Mouse (Mus musculus): ENCODE data around the gene Sdr9c7. TPM values are rescaled to one million over a fixed set of nuclear protein-coding genes. Genes with fewer than 3 reads are reported as not detected.
"Not testable (repeated sequence)": the region's sequence is repeated elsewhere in the genome, so short reads cannot be mapped to it uniquely, and the experiment has no call there.

Sdr9c7 gene
- total RNA-seq, 4 experiments from 2014 or later: not detected

DNA sequence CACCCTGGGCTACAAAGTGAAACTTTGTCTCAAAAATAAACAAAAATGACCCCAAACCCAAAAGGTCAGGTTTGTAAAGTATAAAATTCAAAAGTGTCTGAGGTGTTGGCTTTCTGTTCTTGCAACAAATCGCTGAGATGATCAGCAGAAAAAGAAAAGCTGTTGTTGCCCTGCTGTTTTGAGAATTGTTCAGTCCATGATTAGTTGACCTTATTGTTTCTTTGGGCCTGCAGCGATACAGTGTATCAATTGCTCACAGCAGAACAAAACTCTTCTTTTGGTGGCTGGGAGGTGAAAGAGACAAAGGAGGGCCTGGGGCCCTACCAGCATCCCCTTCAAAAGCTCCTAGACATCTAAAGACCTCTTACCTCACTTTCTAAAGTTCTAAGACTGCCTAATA is 7.8 kb downstream of the Sdr9c7 start:
- DNase-seq (ENCODE audit: low spot score in 2 of 2): no peak

DNA sequence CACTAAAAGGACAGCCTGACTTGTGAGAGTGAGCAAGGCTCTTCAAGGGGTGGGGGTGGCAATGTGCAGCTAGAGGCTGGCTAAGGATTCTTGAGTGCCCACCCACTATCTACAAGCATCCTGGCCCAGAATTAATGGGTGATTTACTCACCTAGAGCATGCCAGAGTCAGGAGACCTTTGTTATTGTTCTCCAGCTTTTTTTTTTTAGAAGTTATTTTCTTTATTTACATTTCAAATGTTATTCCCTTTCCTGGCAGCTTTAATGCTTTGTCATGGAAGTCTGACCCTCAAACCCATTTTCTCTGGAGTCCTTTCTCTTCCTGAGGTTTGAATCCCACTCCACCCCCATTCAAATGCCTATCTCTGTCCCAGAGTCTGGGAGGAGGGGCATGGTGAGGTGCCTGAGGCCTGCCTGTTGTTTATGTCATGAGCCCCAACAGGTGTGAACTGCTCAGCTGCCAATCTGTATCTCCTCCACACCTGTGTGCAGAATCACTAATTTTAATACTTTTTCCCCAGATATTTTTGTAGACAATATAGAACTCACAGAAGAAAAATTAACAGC is 9.2 kb downstream of the Sdr9c7 start:
- no peak for DNase-seq (ENCODE audit: low spot score in 2 of 2)

DNA sequence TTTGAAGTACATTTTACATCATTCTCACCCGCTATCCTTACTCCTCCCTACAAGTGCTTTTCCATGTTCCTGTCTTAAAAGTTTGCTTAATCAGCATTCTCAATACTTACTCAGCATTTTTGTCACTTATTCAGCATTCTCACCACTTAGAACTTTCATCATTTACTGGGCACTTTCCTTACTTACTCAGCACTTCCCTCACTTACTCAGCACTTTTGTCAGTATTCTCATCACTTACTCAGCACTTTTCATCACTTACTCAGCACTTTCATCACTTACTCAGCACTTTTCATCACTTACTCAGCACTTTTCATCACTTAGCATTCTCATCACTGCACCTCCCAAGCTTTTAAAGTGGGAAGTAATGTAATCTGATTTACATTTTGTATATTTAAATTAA is 17.3 kb downstream of the Sdr9c7 start:
- DNase-seq (ENCODE audit: low spot score in 2 of 2): no peak

DNA sequence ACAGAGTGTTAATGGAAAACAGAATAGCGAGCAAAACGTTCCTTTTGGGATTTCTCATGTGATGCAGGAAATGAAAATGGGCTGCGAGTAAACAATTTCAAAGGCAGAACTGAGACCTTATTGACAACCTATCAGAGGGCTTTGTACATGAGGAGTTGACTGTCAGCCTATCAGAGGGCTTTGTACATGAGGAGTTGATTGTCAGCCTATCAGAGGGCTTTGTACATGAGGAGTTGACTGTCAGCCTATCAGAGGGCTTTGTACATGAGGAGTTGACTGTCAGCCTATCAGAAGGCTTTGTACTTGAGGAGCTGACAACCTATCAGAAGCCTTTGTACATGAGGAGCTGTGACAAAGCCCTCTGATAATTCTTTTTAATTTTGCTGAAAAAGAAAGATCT is 18.9 kb downstream of the Sdr9c7 start:
- not testable (repeated sequence) for DNase-seq (ENCODE audit: low spot score in 2 of 2)

DNA sequence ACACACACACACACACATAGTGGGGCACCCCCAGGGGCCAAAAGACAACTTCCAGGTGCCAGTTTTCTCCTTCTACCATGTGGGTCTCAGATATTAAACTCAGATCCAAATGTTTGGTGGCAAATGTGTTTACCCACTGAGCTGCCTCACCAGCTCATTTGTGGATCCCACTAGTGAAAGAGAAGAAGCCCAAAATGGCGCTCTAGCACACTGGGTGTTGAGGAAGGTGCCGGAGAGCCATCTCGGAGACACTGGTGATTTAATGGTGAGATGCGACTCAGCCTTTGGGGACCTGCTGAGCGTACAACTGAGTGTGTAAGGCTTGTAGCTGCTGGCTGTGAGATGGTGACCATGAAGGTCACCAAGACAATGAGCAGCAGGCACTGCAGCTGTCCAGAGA is 19.3 kb downstream of the Sdr9c7 start:
- DNase-seq (ENCODE audit: low spot score in 2 of 2): no peak

DNA sequence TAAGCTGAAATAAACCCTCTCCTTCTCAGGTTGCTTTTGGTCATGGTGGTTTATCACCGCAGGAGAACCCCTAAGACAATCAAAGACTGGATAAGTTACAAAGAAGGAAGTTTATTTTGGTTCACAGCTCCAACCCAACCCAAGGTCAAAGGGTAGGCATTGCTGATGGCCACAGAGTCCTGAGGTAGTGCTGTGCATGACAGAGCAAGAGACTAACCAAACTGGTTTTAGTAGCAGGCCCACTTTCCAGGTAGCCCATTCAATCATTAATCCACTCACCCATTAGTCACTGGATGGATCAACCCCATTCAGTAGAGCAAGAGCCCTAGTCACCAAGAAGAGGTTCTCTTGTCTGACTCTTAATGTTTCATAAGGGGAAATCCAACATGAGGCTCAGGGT is 23.9 kb downstream of the Sdr9c7 start:
- no peak for DNase-seq (ENCODE audit: low spot score in 2 of 2)

DNA sequence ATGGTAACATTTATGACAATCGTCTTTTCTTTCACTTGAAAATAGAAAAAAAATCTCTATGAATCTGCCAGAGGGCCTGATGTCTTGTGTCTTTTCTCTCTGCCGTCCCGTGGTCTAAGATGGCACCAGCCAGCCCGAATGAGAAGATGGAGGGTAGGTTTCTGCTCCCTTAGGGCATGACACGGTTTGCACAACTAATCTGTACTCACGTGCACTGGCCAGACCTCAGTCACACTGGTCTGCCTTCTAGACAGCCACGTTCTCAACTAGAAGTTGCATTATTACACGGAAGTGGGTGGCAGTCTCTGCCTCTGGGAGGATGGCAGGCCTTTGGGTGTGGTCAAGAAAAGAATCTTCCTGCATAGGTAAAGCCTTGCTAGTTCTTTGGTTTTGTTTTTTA is 24.7 kb downstream of the Sdr9c7 start:
- DNase-seq (ENCODE audit: low spot score in 2 of 2): no peak

DNA sequence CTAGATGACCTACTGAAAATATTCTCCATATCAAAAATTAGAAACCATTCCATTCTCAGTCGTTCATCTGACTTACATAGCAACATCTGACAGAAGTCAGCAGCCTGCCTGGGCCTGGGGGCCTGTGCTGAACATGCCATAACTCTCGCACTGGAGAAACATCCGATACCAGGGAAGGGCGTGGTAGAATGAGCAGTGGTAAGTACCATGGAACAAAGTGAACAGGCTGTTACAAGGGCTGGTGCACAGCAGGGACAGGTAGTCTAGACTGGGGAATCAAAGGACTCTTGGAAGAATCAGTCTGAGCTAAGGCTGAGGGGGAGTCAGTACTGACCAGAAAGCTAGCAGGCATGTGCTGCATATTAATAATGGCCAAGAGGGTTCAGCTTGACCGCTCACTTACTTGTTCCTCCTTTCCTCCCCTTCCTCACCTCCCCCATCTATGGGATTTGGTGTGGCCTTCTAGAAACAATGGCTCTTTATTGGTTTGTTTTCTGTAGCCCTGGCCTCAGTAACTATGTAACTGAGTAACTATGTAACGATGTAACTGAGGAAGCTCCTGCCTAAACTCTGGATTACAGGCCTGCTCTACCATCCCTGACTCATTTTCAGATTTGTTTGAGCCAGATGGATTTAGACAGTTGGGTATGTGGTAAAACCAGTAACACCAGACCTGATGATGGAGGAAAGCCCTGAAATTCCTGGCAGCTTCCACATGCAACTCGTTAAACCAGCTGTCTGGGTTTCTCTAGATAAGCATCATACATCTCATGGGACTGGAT is 26.5 kb downstream of the Sdr9c7 start:
- no peak for DNase-seq (ENCODE audit: low spot score in 2 of 2)

DNA sequence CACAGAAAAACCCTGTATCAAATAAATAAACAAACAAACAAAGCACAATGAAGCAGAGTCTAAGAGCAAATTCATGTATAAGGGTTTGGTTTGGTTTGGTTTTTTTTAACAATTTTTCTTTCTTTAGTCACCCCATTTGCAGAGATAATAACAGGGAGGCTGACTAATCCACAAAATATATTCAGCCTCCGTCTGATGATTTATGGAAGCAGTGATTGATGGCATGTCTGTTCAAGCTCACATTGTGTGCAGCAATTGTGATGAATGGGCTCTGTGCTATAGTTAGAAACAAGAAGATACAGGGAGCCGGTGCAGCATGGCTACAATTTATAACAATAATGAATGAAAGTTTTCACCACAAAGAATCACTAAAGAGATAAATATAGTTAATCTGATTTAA is 29.4 kb downstream of the Sdr9c7 start:
- DNase-seq (ENCODE audit: low spot score in 2 of 2): no peak

DNA sequence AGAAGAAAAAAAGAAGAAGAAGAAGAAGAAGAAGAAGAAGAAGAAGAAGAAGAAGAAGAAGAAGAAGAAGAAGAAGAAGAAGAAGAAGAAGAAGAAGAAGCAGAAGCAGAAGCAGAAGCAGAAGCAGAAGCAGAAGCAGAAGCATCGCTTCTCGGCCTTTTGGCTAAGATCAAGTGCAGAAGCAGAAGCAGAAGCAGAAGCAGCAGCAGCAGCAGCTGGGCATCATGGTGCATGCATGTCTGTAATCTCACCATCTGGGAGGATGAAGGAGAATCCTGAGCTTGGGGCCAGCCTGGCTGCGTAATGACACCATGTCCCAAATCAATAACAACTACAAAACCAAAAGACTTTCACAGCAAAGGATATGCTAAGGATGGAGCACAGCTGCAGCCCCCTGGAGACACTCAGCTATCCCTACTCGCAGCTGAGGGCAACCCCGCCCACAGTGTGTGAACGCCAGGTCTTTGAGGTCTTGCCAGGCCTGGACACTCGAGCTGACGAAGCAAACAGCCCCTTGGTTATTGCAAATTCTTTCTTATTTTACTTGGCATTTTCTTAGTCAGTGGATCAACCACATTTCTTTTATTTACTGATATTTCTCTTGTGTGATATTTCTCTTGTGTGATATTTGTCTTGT is 34.1 kb downstream of the Sdr9c7 start:
- peak; percentile 23 to 31 for DNase-seq (ENCODE audit: low spot score in 2 of 2)

DNA sequence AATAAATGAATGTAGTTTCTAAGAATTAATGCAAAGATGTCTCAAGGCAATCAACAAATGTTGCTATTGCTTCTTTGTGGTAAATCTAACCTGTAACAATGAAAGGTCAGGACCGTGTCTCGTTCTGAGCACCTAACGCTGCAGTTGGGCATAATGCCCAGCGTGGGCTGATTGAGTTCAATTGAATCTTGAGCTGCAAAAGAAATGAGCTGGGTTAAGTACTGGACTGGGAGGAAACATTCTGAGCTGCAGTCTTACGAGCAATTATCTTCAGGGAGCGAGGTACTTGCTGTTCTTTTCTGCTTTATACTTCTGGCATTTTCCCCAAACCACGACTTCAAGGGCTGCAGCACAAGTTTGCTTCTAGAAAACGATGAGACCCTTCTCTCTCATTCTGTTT is 38.0 kb downstream of the Sdr9c7 start:
- DNase-seq (ENCODE audit: low spot score in 2 of 2): no peak

DNA sequence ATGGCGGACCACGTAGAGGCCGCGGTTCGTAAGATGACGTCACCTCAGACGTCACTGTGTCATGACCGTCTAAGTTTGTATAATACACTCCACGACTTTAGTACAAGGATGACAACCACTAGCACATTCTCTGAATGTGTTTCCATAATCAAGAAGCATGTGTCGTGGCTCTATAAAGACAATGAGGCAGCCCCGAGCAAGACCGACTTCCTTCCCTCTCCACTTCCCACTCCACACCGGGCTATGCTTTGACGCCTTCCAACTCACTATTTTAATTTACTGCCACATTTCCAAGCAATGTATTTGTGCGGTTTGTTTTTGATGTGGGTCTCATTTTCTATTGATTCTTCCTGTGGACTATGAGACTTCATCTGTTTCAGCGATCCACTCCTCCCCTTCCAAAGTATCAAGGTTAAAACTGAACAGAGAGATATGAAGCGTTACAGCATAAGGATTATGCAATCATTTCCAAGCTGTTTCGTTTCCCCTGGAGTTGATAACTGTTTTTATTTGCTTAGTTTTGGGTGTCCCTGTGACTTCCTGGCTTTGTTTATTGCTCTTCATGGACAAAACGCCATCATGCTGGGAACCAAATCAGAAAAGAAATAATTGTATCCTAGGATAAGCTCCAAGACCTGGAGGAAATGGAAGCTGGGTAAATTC is 38.6 kb downstream of the Sdr9c7 start:
- DNase-seq (ENCODE audit: low spot score in 2 of 2): no peak

DNA sequence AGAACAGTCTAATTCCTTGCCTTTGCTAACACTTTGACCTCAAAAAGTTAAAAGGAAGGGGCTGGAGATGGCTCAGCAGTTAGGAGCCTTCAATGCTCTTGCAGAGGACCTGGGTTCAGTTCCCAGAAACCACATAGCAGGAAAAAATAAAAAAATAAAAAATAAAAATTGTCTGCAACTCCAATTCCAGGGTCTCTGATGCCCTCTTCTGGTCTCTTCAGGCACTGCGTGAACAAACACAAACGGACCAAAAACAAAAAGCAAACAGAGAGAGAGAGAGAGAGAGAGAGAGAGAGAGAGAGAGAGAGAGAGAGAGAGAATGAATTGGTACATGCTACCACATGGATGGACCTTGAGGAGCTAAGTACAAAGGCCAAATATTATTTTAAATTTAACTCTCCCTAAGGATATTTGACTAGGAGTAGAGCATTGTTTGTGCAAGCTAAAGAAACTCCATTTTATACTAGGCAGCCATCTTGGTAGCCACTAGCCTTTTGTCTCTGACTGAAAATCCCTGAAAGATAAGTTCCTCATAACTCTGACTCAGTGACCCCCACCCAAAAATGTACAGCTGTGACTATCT is 39.2 kb downstream of the Sdr9c7 start:
- DNase-seq (ENCODE audit: low spot score in 2 of 2): peak; percentile 14 to 15

DNA sequence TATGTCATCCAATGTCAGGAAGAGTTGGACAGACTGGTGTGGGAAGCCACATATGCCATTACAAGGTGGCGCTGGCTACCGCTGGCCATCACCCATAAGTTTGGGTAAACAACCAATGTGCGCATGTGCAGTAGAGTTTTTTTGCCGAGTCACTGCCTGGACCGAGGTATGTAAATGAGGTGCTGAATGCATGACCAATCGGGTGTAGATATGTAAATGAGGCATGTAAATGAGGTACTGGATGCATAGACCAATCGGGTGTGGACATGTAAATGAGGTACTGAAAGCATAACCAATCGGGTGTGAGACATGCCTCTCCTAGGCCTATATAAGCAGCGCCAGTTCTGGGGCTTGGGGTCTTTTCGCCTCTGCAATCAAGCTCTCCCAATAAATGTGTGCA is 41.3 kb downstream of the Sdr9c7 start:
- DNase-seq (ENCODE audit: low spot score in 2 of 2): not testable (repeated sequence)

DNA sequence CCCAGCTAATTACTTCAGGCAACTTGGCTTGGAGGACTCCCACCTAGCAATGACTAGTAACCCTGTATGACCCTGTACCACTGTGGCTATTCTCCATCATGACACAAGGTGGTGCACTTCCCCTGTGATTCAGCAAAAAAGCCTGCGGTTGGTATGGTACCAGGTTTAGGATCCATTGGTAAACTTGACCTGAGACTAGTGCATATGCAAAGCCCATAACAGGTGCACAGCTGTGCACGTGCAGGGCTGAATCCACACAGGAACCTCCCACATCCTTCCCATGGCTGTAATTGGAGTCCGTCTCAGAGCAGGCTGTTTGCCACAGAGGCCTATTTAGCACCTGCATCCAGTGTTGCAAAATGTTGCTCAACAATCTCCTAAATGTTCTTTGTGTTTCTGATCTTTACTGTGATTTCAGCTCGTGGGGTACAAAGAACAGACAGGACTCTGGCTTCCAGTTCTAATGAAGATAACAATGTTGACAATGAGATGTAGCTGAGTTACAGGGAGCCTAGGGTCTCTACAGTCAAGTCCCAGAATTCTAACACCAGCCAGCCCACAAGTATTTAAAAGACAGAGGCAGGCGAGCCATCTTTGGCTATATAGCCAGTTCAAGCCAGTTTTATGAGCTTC is 47.2 kb downstream of the Sdr9c7 start:
- DNase-seq (ENCODE audit: low spot score in 2 of 2): peak in 1 of 2 experiments; percentile 5

DNA sequence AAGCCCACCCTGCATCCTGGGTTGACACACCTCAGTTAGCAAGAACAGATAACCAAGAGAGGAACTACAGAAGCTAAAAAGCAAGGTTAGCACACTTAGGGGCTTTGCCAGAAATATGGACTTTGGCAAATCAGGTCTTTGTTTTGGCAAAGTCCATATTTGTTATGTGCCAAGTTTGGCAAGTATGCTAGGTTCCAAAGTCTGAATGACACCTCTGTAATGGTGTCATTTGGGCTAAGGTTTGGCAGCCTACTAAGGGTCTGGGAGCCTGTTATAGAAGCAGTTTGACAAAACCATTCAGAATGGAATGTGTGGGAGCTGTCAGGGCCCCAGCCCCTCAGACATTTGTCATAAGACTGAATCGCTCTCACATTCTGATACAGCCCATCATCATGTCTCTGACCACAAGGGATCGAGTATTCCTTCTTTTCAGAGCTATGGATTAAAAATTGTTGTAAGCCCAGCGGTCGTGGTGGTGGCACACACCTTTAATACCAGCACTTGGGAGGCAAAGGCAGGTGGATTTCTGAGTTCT is 51.3 kb downstream of the Sdr9c7 start:
- no peak for DNase-seq (ENCODE audit: low spot score in 2 of 2)

DNA sequence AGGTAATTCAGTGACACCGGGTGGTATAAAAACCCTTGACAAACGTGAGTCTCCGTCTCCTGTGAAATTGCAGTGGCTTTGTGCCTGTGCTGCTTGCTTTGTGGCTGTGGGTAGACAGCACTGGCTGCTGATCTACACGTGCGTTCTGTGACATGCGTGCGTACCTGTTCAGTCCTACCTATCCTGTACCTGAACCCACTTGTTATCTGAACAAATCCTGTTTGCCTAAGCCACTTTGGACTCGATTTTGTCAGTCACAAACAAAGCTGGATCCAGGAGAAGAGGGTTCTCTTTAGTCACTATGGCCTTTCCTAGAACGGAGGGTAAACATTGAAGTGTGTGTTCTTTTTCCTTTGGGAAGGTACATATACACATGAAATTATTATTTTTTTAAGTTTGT is 53.1 kb downstream of the Sdr9c7 start:
- no peak for DNase-seq (ENCODE audit: low spot score in 2 of 2)

DNA sequence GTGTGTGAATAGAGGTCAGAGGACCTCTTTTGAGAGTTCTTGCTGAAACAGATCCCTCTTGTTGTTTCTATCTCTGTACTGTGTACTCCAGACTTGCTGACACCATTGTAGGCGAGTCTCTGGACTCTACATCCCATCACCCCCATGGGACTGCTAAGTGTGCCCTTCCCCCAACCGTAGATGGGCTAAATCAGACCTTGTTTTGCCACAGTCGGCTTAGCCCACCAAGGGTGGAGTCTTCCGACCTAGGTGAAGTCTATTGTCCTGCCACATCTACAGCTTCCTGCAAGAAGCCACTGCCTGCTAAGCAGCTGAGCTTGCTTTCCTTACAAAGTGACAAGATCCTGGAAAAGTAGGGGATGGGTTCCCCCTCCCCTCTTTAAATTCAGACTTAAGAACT is 53.5 kb downstream of the Sdr9c7 start:
- no peak for DNase-seq (ENCODE audit: low spot score in 2 of 2)

DNA sequence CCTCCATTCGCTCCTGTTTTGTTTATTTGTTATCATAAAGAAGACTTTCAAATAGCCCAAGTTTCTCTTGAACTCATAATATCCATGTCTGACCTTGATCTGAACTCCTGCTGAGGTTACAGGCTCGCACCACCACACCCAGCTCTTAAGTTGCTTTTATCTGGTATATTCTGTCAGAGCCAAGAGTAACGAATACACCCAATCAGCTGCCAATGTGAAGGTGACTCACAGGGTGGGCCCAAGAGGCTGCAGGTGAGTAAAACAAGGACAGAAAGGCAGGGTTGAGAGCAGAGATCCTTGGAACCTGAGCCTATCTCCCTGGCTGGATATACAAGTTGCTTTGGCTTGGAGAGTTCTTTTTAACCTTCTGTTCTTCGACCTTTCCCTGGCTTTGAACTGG is 56.7 kb downstream of the Sdr9c7 start:
- no peak for DNase-seq (ENCODE audit: low spot score in 2 of 2)

DNA sequence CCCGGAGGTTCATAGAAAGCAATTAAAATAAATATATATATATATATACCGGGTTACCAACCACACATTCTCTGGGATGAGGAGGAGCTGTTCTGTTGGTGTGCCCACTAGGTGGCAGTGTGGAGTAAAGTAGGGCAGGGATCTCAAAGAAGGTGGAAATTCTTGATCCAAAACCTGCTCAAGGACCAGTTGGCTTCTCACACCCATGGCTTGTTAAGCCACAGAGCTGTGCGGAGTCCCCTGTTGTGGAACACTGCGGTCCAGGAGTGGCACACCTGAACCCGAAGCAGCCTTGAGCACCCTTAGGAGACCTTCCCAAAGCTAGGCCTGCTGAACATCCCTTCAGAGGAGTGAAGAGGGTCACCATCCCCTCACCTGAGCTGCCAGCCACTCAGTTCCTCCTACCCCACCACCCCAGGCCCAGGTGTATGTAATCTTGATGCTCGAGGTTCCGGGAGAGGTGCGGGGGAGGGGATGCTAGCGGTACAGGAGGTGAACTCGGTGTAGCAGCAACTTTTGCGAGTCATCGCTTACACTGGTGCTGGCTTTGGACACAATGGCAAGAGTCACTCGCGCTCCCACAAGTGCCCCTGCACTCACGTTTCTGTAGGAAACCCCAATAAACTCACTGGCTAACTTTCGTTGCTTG is 58.0 kb downstream of the Sdr9c7 start:
- DNase-seq (ENCODE audit: low spot score in 2 of 2): peak; percentile 15 to 22

Measured in gastrocnemius, adult 8-10 months (tissue).